Mouse (Mus musculus) heart, postnatal 0 days (tissue): ENCODE data around the gene Slc38a2.

Experiments
- CTCF ChIP-seq: IDR thresholded peaks from 2 replicates; pipeline ENCODE4 v1.5.1; 2016; ENCODE audit warnings: antibody characterized with exemption, control low read depth, low read depth
- EP300 ChIP-seq: IDR thresholded peaks from 2 replicates; pipeline ENCODE4 v1.6.1; 2016; ENCODE audit warnings: antibody characterized with exemption, low read depth

- TF ChIP-seq CTCF (no peak), EP300 (no peak)
Observed at GRCm38 (mm10) chr15:96688784-96689318, 10.7 kb downstream of the Slc38a2 start.
